Mouse (Mus musculus) cerebellum, adult 2 months (tissue): ENCODE data around the gene Sp140.
"Not testable (repeated sequence)": the region's sequence is repeated elsewhere in the genome, so short reads cannot be mapped to it uniquely, and the experiment has no call there.

ENCODE experiments used
- CTCF ChIP-seq: fragments of 200-500 bp; IDR thresholded peaks from 2 replicates; pipeline ENCODE4 v1.5.1; 2011; ENCODE audit warnings: low read depth, mild to moderate bottlenecking, control low read depth, low read length, moderate library complexity, borderline replicate concordance; ENCODE audit not compliant: insufficient read depth
- POLR2A ChIP-seq: fragments of 200-500 bp; IDR thresholded peaks from 2 replicates; pipeline ENCODE4 v1.6.1; 2011; ENCODE audit warnings: low read length, control low read depth, borderline replicate concordance; ENCODE audit not compliant: insufficient read depth

GRCm38 (mm10) chr1:85578372-85579010 is 21.7 kb upstream of the Sp140 start:
- not testable (repeated sequence) for TF ChIP-seq CTCF, POLR2A
